Mouse (Mus musculus): ENCODE results near the gene 4930518I15Rik. TPM values are rescaled to one million over a fixed set of nuclear protein-coding genes. Genes with fewer than 3 reads are reported as not detected.
"Not testable (repeated sequence)": the region's sequence is repeated elsewhere in the genome, so short reads cannot be mapped to it uniquely, and the experiment has no call there.

4930518I15Rik gene
- total RNA-seq, 1 experiment from 2014 or later, result 6.9 TPM

DNA sequence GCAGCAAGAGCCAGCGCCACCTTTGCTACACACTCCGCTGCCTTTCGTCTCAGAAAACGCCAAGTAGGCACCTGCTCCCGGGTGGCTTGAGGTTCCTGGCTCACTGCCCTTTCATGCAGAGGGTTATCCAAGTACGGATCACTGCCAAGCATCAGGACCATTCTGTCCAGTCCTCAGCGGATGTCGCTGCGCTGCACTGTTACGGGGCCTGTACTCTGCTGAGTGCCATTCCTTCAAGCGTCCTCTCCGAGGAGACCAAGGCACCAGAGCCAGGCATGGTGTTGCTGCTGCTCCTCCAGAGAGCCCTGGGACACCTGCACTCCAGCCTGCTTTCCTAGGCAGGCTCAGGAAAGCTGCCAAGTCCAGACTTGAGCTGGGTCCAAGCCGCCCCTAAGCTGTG, 4.2 kb downstream of the 4930518I15Rik start:
- ATAC-seq (ENCODE audit: extremely low read depth, insufficient number of reproducible peaks, low FRiP score, poor library complexity, severe bottlenecking), result not testable (repeated sequence)

DNA sequence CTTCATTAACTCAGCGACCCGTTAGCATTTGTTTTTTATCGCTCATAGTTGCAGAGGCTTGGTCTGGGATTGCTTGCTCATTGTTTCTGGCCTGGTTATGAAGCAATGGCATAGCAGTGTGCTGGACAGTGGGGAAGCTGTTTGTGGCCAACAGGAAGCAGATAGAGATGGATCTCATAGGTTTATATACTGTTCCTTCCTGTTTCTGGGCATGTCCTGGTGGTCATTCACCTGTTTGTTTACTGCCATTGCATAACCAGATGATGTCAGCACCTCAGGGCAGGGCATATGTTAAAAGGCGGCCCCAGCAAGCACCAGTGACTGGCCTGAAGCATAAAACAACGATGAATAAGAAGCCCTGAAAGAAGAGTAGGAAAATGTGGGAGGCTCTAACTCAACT, 7.2 kb downstream of the 4930518I15Rik start:
- ATAC-seq (ENCODE audit: extremely low read depth, insufficient number of reproducible peaks, low FRiP score, poor library complexity, severe bottlenecking), result peak; percentile 95

DNA sequence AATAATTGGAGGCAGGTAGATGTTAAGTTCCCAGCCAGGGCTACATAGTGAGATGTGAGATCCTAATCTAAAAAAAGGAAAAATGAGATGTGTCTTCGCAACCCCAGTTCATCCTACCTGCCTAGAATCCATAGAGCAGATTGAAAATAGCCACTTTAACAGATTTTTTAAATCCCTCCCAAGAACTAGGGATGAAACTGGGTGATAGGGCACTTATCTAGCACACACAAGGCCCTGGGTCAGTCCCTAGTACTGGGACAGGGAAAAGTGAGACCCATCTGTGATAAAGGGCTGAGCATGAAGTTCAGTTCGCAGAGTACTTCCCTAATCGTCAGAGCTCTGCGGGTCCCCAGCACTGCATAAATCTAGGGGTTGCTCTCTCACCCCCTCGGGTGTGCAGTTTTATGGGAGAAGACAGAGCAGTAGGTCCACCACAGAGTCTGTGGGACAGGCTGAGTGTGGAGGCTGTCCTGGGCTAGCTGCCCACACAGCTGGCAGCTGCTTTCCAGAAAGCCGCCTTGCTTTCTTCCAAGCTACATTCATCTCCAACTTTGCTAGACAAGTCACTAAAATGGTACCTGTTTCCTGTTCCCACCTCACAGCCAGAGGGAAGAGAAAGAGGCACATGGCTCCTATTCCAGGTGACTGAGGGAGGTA, 9.1 kb downstream of the 4930518I15Rik start:
- no peak for ATAC-seq (ENCODE audit: extremely low read depth, insufficient number of reproducible peaks, low FRiP score, poor library complexity, severe bottlenecking)

DNA sequence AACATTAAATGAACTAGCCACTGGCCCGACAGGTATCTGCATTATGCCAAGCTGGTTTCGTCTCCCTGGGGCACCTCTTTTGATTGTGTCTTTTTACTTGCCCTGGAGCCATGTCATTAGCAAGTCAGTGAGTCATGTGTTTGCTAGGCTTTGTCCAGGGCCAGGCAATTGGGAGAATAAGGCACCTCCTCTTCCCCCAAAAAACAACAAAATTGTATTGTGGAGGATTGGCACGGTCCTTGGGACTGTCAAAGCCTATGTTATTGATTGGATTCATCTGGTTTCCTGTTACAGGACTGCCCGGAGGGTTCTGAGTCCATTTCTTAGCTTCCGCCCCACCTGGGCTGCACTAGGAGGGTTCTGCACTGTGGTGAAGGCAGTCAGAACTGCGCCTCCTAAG, 10.1 kb downstream of the 4930518I15Rik start:
- ATAC-seq (ENCODE audit: extremely low read depth, insufficient number of reproducible peaks, low FRiP score, poor library complexity, severe bottlenecking), result no peak

DNA sequence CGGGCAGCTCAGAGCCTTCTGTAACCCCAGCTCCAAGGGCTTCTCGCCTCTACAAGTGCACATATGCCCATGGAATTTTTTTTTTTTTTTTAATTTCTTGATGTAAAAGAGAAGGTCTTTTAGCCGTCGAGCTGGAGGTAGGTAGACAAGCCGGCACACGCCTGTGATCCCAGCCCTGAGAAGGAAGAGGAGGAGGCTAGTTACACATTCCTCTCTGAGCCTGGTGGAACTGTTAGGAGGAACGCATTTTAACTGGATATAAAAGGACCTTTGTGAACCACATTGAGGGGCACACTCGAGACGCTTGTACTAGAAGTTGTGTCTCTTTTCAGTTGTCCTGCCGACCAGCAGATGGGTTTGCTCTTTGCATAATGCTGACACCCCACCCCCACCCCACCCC, 13.0 kb downstream of the 4930518I15Rik start:
- no peak for ATAC-seq (ENCODE audit: extremely low read depth, insufficient number of reproducible peaks, low FRiP score, poor library complexity, severe bottlenecking)

DNA sequence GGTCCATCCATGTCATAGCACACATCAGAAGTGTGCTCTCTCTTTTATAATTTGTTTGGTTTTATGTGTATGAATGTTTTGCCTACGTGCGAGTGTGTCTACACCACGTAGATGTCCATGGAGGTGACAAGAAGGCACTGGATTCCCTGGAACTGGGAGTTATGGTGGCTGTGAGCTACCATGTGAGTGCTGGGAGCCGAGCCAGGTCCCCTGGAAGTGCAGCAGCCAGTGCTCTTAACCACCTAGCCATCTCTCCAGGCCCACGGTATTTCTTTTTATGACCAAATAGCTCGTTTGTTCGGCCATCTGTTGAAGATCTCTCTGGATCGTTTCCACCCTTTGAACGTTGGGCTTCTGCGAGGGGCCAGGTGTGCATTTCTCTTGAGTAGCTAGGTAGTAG, 14.4 kb downstream of the 4930518I15Rik start:
- ATAC-seq (ENCODE audit: extremely low read depth, insufficient number of reproducible peaks, low FRiP score, poor library complexity, severe bottlenecking), result no peak

DNA sequence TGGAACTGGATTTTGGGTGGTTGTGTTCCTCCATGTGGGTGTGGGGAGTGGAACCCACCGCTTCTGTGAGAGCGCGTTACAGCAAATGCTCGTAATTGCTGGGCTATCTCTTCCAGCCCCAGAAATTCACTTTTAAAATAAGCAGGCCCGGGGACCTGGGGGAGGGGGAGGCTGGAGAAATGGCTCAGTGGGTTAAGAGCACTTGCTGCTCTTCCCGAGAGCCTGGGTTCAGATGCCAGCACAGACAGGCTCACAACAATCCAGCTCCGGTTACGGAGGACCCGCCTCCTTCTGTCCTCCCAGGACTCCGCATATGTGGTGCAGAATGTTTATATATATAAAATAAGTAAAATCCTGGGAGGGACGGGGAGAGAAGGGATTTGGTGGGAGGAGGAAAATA, 15.0 kb downstream of the 4930518I15Rik start:
- ATAC-seq (ENCODE audit: extremely low read depth, insufficient number of reproducible peaks, low FRiP score, poor library complexity, severe bottlenecking), result no peak

DNA sequence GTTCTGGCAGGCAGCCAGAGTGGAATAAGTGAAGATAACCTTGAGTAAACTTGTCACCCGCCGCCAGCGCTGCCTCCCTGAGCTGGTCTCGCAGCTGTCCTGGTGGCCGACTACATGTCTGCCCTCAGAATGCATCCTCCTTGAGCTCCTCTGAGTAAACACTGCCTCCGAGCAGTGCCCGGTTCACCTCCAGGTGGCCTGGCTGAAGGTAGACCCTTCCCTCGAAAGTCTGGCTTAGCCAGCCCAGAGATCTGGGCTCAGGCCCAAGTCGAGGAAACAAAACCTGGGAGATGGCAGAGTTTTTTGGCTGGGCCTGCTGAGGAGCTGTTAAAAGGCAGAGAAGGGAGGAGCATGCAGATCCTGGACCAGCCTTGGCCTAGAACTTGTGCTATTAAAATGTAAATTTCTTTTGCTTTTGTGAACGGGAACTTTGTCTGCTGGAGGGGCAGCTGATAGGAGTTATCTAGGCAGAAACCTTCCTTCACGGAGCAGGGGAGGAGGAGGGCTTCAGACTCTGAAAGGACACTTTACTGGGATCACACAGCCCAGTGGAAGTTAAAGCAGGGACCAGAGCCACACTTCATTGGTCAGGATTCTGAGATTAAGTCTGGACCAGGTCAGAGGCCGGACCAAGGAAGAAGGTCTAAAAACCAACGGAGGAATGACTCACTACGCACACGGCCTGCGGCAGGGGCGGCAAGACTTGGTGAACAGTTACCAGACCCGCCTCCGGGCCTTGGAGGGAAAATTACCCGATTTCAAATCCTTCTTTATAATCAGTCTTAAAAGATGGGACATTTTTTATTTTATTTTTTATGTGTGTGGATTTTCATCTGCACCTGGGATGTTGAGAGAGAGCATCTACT, 15.7 kb downstream of the 4930518I15Rik start:
- ATAC-seq (ENCODE audit: extremely low read depth, insufficient number of reproducible peaks, low FRiP score, poor library complexity, severe bottlenecking), result peak; percentile 18; the same call in 1 of the 2 replicates

DNA sequence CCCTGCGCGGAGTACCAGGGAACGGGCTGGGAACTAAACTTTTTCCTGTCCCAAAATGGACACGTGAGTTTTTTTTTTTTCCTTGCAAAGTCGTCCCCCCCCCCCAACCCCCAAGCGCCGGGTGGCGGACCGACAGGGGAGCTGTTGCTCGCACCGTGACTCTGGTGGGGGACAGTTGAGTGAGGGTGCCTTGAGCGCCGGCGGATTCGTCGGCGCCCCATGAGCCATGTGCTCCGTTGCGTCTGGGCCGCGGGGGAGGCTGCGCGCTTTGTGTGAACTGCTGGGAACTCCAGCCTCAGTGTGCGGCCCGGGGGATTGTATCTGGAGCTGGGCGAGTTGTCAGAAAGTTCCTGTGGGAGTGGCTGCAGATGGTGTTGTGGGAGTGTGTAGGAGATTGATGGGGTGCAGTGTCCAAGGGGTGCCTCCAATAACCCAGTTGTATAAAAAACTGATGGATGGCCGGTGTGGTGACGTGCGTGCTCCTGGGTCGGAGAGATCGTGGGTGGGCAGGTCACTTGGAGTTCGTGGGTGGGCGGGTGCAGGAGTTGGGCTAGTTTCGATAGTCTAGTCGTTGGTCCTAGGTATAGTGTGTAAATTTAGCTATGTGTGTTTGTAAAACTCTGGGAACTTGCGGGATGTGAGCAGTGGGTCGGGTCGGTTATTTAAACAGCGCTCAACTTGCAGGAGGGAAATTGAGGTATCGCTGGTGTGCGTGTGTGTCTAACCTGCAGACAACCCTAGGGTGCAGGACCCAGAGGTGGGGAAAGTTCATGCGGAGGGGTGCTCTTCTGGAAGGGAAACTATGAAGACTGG, 16.5 kb downstream of the 4930518I15Rik start:
- ATAC-seq (ENCODE audit: extremely low read depth, insufficient number of reproducible peaks, low FRiP score, poor library complexity, severe bottlenecking), result no peak

DNA sequence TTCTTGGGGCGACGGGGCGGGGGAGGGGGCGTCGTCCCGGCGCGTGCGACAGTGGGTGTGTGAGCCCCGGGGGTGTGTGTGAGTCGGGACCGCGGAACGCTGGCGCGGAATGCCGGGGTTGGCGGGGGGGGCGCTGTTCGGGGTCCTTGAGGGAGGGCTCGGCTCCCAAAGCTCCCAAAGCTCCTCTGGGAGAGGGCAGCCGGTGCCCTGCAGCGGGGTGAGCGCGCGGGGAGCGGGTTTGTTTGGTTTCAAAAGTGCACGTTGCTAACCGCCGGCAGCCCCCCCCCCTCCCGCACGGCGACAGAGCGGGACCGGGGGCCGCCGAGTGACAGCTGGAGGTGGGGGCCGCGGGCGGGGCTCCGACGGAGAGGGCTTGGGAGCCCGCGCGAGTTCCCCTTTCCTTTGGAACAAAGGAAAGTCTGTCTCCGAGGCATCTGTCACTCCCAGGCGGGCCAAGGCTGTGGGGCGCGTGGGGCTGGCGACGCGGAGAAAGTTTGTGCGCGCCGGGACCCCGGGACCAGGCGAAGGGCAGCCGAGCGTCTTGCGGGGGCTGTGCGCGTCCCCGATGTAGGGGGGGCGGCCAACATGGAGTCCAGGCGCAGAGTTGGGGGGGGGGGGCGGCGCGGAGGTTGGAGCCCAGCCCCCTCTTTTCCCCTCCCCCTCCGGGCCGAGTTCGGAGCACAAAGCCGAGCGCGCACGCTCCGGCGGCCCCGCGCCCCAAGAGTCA, 17.3 kb downstream of the 4930518I15Rik start:
- ATAC-seq (ENCODE audit: extremely low read depth, insufficient number of reproducible peaks, low FRiP score, poor library complexity, severe bottlenecking), result 0 out of 2 replicates have a peak, but pooled peaks have one; percentile 18

DNA sequence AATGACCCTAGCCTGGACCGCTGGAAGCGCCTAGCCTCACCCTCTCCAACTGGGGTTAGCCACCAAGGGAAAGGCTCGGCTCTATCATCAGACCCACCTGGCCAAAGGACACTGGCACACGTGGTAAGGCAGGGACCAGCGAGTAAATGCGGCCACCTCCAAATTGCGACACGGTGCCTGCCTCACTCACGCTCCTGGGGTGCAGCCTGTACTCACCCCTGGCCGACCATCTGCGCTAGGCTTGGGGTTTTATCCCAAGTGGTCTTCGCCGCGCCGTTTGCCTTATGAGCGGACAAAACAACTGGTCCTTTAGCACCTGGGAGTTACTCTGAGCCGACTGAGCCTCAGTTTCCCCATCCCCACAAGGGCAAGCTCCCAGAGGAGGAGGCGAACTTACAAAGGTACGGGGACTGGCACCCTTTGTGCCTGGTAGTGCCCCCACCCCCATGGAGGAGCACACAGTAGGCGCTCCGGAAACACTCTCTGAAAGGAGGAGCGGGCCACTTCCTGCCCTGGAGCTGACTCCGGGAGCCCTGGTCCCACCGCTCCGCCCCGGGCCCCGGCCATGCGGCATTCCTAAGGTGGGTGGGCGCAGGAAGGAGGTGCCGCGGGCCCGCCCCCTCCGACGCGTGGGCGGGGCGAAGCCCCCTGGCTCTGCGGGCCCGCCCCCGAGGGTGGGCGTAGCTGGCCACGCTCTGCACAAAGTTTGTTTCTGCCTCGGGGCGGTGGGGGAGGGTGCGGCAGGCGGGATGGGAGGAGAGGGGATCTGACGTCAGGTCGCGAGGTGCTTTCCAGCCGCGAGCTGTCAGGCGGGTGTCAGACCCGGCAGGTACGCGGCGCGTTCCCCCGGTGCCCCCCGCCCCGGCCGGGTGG, 18.2 kb downstream of the 4930518I15Rik start, which contains the start of gene Tgif2:
Tgif2 (plus strand) TSS at position 689 of the 873 bp plus-strand sequence.
- ATAC-seq (ENCODE audit: extremely low read depth, insufficient number of reproducible peaks, low FRiP score, poor library complexity, severe bottlenecking), result peak; percentile 69

DNA sequence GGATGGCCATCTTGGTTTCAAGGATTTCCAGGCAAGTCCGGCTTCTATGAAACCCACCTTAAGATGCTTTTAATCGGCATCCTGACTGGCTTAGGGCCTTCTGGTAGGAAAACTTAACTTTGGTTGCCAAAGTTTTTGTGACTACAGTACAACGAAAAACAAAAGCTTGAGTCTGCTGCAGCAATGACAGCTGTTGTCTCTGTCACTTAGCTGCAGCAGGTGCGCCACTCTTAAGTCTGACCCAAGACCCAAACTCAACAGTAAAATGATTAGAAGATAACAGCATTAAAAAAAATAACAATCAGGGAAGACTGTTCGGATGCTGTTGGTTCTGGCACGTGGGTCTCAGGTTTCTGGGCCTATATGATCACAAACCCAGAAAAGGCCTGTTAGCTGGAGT, 18.9 kb downstream of the 4930518I15Rik start:
- no peak for ATAC-seq (ENCODE audit: extremely low read depth, insufficient number of reproducible peaks, low FRiP score, poor library complexity, severe bottlenecking)

DNA sequence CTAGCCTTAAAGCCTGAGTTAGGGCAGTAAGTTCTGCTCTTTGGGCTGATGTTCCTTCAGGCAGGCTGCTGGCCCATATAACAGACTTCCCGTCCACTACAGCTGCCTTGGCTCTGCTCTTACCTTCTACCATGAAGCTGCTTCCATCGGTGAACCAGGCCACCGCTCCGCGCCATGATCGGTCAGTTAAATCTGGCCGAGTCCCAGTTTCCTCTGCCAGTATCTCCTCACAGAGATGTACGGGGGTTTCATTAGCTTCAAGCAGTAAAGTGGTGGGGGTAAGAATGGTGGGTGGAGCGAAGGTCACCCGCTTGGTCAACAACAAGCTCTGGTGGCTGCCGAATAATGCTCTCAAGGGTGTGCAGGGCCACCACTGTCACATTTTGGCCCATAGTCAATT, 23.4 kb downstream of the 4930518I15Rik start:
- ATAC-seq (ENCODE audit: extremely low read depth, insufficient number of reproducible peaks, low FRiP score, poor library complexity, severe bottlenecking), result no peak

DNA sequence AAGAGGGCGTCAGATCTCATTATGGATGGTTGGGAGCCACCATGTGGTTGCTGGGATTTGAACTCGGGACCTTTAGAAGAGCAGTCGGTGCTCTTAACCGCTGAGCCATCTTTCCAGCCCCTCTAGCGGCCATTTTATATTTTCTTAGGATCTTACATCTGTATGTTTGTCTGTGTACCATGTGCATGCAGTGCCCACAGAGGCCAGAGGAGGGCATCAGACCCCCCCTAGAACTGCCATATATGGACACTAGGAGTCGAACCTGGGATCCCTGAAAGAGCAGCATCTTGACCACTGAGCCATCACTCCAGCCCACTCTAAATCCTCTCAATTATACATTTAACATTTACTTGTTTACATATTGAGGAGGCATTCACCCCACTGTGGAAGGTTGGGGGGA, 32.6 kb downstream of the 4930518I15Rik start:
- not testable (repeated sequence) for ATAC-seq (ENCODE audit: extremely low read depth, insufficient number of reproducible peaks, low FRiP score, poor library complexity, severe bottlenecking)

DNA sequence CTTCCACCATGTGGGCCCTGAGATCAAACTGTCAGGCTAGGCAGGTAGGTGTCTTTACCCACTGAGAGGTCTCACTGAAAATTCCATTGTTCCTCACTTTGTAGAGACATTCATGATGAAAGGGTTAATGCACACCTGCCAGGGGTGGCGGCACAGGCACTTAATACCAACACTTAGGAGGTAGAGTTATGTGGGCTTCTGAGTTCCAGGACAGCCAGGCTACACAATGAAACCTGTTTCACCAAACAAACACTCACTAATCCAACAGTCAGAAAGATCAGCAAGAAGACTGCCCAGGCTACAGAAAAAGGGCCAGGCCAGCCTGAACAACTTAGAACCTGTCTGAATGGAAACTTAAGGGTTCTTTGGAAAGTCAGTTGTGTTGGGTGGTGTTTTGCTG, 41.6 kb downstream of the 4930518I15Rik start:
- no peak for ATAC-seq (ENCODE audit: extremely low read depth, insufficient number of reproducible peaks, low FRiP score, poor library complexity, severe bottlenecking)

DNA sequence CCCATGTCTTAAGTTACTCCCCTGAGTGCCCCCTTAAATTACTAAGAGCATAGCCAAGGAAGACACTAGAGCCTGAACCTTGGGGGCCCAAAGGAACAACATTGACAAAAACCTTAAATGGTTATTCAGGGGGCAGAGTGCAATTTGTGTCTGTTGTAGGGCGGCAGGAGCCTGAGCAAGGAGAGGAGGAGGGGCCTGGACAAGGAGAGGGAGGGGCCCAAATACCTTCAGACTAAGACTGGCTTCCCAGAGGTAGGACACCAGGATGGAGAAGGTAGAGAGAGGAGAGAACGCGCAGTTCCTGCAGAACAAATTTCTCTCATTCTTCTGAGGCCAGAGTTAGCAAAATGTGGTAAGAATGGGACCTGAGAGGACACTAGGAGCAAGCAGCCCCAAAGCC, 42.3 kb downstream of the 4930518I15Rik start:
- ATAC-seq (ENCODE audit: extremely low read depth, insufficient number of reproducible peaks, low FRiP score, poor library complexity, severe bottlenecking), result no peak

DNA sequence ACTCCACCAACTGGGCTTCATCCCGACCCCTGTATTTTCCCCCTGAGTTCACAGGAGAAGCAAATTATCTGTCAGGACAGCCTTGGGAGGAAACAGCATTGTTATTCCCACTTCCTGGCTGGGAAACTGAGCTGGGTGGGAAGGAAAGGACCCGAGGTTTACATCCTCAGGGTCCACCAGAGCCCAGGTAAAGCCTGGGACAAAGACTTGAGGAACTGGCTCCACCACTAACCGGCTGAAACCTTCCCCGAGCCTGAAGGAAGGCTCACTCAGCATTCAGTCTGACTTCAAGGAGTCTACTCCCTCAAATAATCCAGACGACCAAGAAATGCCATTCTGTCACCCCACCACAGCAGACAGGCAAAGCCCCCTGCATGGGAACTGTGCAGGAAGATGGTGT, 42.9 kb downstream of the 4930518I15Rik start:
- ATAC-seq (ENCODE audit: extremely low read depth, insufficient number of reproducible peaks, low FRiP score, poor library complexity, severe bottlenecking), result no peak

DNA sequence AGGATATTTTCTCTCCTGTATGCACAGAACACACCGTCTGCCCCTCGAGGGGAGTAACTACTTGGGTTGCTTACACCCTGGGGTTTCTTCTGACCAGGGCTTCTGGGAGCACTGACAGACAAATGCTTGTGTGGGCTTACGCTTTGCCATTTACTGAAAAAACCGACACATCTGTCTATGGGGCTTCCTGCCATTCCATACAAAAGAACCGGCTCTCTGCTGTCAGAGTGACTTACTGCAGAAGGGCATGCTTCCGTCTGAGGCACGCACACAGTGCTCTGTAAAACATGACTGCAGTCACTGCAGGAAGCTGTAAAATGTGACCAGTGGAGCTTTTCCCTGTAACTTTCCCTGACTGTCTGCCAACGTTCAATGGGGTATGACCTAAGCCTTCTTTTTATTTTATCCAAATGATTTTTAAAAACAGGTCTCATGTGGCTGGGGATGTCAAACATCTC, 43.4 kb downstream of the 4930518I15Rik start:
- ATAC-seq (ENCODE audit: extremely low read depth, insufficient number of reproducible peaks, low FRiP score, poor library complexity, severe bottlenecking), result no peak
